Mouse (Mus musculus): Measurements from ENCODE around the gene Hmgcs2.

GRCm38 (mm10) chr3:98324235-98324634 lies 44.0 kb downstream of the Hmgcs2 start:
- no peak for TF ChIP-seq POLR2A (IDR thresholded peaks at IDR 0.05; ENCODE audit: low read depth, low read length)
- no peak for TF ChIP-seq CTCF (IDR thresholded peaks at IDR 0.05; ENCODE audit: extremely low read depth, insufficient read depth, insufficient read length, insufficient replicate concordance)

All from spleen, adult 2 months (tissue).